Mouse (Mus musculus) midbrain, embryonic 10.5 days (tissue): Measurements from ENCODE around the gene Prss27. TPM values are rescaled to one million over a fixed set of nuclear protein-coding genes. Genes with fewer than 3 reads are reported as not detected.

Experiments used
- DNase-seq: peaks from one replicate; pipeline ENCODE4 v3.0.0-alpha.2; 2017; ENCODE audit warnings: low spot score
- H3K27ac ChIP-seq: fragments of 300-500 bp; sonication (generic); replicated peaks from 2 replicates; pipeline ENCODE4 v1.5.1; 2016; ENCODE audit warnings: mild to moderate bottlenecking
- H3K27me3 ChIP-seq: fragments of 300-500 bp; sonication (generic); 2 replicates; pipeline ENCODE4 v1.6.1; 2016; ENCODE audit warnings: low read depth, mild to moderate bottlenecking; ENCODE audit not compliant: poor library complexity, severe bottlenecking
- H3K36me3 ChIP-seq: fragments of 300-500 bp; sonication (generic); 2 replicates; pipeline ENCODE4 v1.6.1; 2016; ENCODE audit warnings: mild to moderate bottlenecking, moderate library complexity
- H3K4me1 ChIP-seq: fragments of 300-500 bp; sonication (generic); 2 replicates; pipeline ENCODE4 v1.6.1; 2016
- H3K4me3 ChIP-seq: fragments of 300-500 bp; sonication (generic); 2 replicates; pipeline ENCODE4 v1.5.1; 2016; ENCODE audit warnings: mild to moderate bottlenecking, moderate library complexity
- H3K9me3 ChIP-seq: fragments of 300-500 bp; sonication (generic); replicated peaks from 2 replicates; pipeline ENCODE4 v1.6.1; 2016; ENCODE audit warnings: mild to moderate bottlenecking
- WGBS: fragments of 180-500 bp; shearing (Covaris S2); methylation state at CpG from one replicate; pipeline ENCODE4 v1.1.7; 2016; 5-methylcytosine and 5-hydroxymethylcytosine counted together
- polyA plus RNA-seq: library from polyadenylated mRNA; unstranded; fragments of >200 nt; fragmentation: Nextera tagmentation; extraction: Ambion mirVana; gene quantifications from 2 replicates; pipeline ENCODE4 v1.2.1, GENCODE M21; 2016

The Prss27 gene
- polyA plus RNA-seq, 1 experiment from 2014 or later: not detected

GRCm38 (mm10) chr17:24044482-24044881, 6.5 kb downstream of the Prss27 start:
- Histone ChIP-seq H3K4me3 (no peak overlapping the region), H3K9me3 (no peaks in the 10 kb centered on the region), H3K27me3 (no peaks in the 10 kb centered on the region), H3K36me3 (peaks cover 33% of the 10 kb centered on the region), H3K27ac (no peak overlapping the region), H3K4me1 (no peaks in the 10 kb centered on the region)
- WGBS: 74% methylated on average over 5 of the region's 5 CpGs
- no peak for DNase-seq

GRCm38 (mm10) chr17:24045608-24046007, 7.7 kb downstream of the Prss27 start:
- Histone ChIP-seq H3K4me3 (no peak overlapping the region), H3K4me1 (no peaks in the 10 kb centered on the region), H3K27ac (no peak overlapping the region), H3K27me3 (no peaks in the 10 kb centered on the region), H3K36me3 (peaks cover 44% of the 10 kb centered on the region), H3K9me3 (no peaks in the 10 kb centered on the region)
- 79% methylated on average over 10 of the region's 10 CpGs for whole genome bisulfite sequencing
- no peak for DNase-seq

- Histone ChIP-seq H3K4me3 (no peak overlapping the region), H3K9me3 (no peaks in the 10 kb centered on the region), H3K27me3 (no peaks in the 10 kb centered on the region), H3K27ac (no peak overlapping the region), H3K36me3 (peaks cover 48% of the 10 kb centered on the region), H3K4me1 (no peaks in the 10 kb centered on the region)
- 50% methylated on average over 5 of the region's 5 CpGs for WGBS
- DNase-seq: no peak
Observed at GRCm38 (mm10) chr17:24046026-24046425, 8.1 kb downstream of the Prss27 start.

GRCm38 (mm10) chr17:24048053-24048452, 10.1 kb downstream of the Prss27 start:
- no peaks in the 10 kb centered on the region for H3K4me1 ChIP-seq
- no peaks in the 10 kb centered on the region for H3K27me3 ChIP-seq
- DNase-seq: no peak
- H3K9me3 ChIP-seq: no peaks in the 10 kb centered on the region
- no peak overlapping the region for H3K27ac ChIP-seq
- 91% methylated on average over 5 of the region's 5 CpGs for whole genome bisulfite sequencing
- H3K4me3 ChIP-seq: no peak overlapping the region
- H3K36me3 ChIP-seq: peaks cover 67% of the 10 kb centered on the region

- peaks cover 77% of the 10 kb centered on the region for H3K36me3 ChIP-seq
- H3K9me3 ChIP-seq: no peaks in the 10 kb centered on the region
- H3K4me1 ChIP-seq: no peaks in the 10 kb centered on the region
- no peaks in the 10 kb centered on the region for H3K27me3 ChIP-seq
- 98% methylated on average over 8 of the region's 8 CpGs for WGBS
- H3K27ac ChIP-seq: no peak overlapping the region
- DNase-seq: no peak
- no peak overlapping the region for H3K4me3 ChIP-seq
Observed at GRCm38 (mm10) chr17:24049008-24049407, 11.1 kb downstream of the Prss27 start.

- H3K9me3 ChIP-seq: no peaks in the 10 kb centered on the region
- no peaks in the 10 kb centered on the region for H3K27me3 ChIP-seq
- WGBS: 94% methylated on average over 14 of the region's 14 CpGs
- no peak overlapping the region for H3K27ac ChIP-seq
- H3K4me1 ChIP-seq: no peaks in the 10 kb centered on the region
- H3K36me3 ChIP-seq: peaks cover 93% of the 10 kb centered on the region
- H3K4me3 ChIP-seq: no peak overlapping the region
- no peak for DNase-seq
Observed at GRCm38 (mm10) chr17:24056636-24057625, 19.0 kb downstream of the Prss27 start.

GRCm38 (mm10) chr17:24057730-24058245, 19.8 kb downstream of the Prss27 start:
- Histone ChIP-seq H3K36me3 (peaks cover 93% of the 10 kb centered on the region), H3K27ac (no peak overlapping the region)
- 91% methylated on average over 5 of the region's 5 CpGs for WGBS

GRCm38 (mm10) chr17:24062459-24063155, 24.7 kb downstream of the Prss27 start:
- no peaks in the 10 kb centered on the region for H3K27me3 ChIP-seq
- H3K36me3 ChIP-seq: peaks cover 81% of the 10 kb centered on the region
- 88% methylated on average over 4 of the region's 4 CpGs for WGBS
- no peak for DNase-seq
- no peak overlapping the region for H3K27ac ChIP-seq
- H3K4me1 ChIP-seq: 0 out of 2 replicates have a peak, but pooled peaks cover 2% of the 10 kb centered on the region
- no peaks in the 10 kb centered on the region for H3K9me3 ChIP-seq
- H3K4me3 ChIP-seq: no peak overlapping the region

More at GRCm38 (mm10) chr17:24057730-24058245, 19.8 kb downstream of the Prss27 start:
- Histone ChIP-seq H3K9me3 (no peaks in the 10 kb centered on the region), H3K4me1 (0 out of 2 replicates have a peak, but pooled peaks cover 2% of the 10 kb centered on the region), H3K27me3 (no peaks in the 10 kb centered on the region), H3K4me3 (no peak overlapping the region)
- DNase-seq: no peak

GRCm38 (mm10) chr17:24068271-24068670, 30.3 kb downstream of the Prss27 start:
- no peak for DNase-seq
- no peaks in the 10 kb centered on the region for H3K9me3 ChIP-seq
- peaks cover 54% of the 10 kb centered on the region for H3K36me3 ChIP-seq
- H3K4me3 ChIP-seq: no peak overlapping the region
- 90% methylated on average over 5 of the region's 5 CpGs for WGBS
- no peak overlapping the region for H3K27ac ChIP-seq
- H3K27me3 ChIP-seq: no peaks in the 10 kb centered on the region
- peaks cover 13% of the 10 kb centered on the region for H3K4me1 ChIP-seq

- H3K4me1 ChIP-seq: peaks cover 13% of the 10 kb centered on the region
- 91% methylated on average over 3 of the region's 3 CpGs for WGBS
- H3K27ac ChIP-seq: no peak overlapping the region
- no peaks in the 10 kb centered on the region for H3K9me3 ChIP-seq
- DNase-seq: no peak
- H3K36me3 ChIP-seq: peaks cover 43% of the 10 kb centered on the region
- no peaks in the 10 kb centered on the region for H3K27me3 ChIP-seq
- no peak overlapping the region for H3K4me3 ChIP-seq
Observed at GRCm38 (mm10) chr17:24069531-24069930, 31.6 kb downstream of the Prss27 start.

GRCm38 (mm10) chr17:24072919-24073696, 35.2 kb downstream of the Prss27 start, which contains the start of gene Kctd5:
TSS of gene Kctd5 (minus strand) at chr17:24073485.
- H3K36me3 ChIP-seq: peaks cover 31% of the 10 kb centered on the region
- peak within 1 kb of the TSS; percentile 99 for H3K4me3 ChIP-seq
- under 1% methylated on average over 62 of the region's 62 CpGs for WGBS
- H3K4me1 ChIP-seq: peaks cover 13% of the 10 kb centered on the region
- H3K9me3 ChIP-seq: no peaks in the 10 kb centered on the region
- H3K27me3 ChIP-seq: no peaks in the 10 kb centered on the region
- peak within 1 kb of the TSS; percentile 95 for H3K27ac ChIP-seq
- DNase-seq: peak; percentile 95

- 79% methylated on average over 2 of the region's 2 CpGs for WGBS
- no peak overlapping the region for H3K4me3 ChIP-seq
Observed at GRCm38 (mm10) chr17:24077101-24077500, 39.2 kb downstream of the Prss27 start.

More at GRCm38 (mm10) chr17:24077101-24077500, 39.2 kb downstream of the Prss27 start:
- H3K36me3 ChIP-seq: peaks cover 39% of the 10 kb centered on the region
- H3K27me3 ChIP-seq: no peaks in the 10 kb centered on the region
- DNase-seq: no peak
- H3K4me1 ChIP-seq: peaks cover 6% of the 10 kb centered on the region
- no peak overlapping the region for H3K27ac ChIP-seq
- H3K9me3 ChIP-seq: no peaks in the 10 kb centered on the region
